Mouse (Mus musculus) c-Kit-positive CD71-negative TER-119-negative erythroid progenitor cells, embryonic 14.5 days (primary cell): ENCODE measurements around the gene Myo16.

Experiments
- DNase-seq: peaks from one replicate; pipeline ENCODE4 v3.0.0-alpha.2; 2013; ENCODE audit warnings: low read depth

The Myo16 gene

GRCm38 (mm10) chr8:10628725-10629124, 475.0 kb downstream of the Myo16 start:
- no peak for DNase-seq

- no peak for DNase-seq
Observed at GRCm38 (mm10) chr8:10629862-10630261, 476.2 kb downstream of the Myo16 start.

DNA sequence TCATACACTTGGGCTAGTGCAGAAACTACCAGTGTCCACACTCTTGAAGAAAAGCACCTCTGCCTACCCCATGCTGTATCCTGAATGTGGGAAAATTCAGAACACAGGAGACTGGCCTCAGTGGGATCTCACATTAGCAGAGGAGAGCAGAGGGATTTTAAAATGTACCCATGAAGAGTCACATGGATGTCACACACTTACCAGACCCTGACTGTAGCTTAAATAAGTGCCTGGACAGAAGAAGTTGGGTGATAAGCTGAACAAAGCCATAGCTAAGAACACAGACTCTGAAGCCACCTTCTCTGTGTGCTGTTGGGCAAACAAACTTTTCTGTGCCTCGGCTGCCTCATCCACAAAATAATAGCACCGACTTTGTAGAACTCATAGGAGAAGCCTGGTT, 477.3 kb downstream of the Myo16 start:
- DNase-seq: no peak

- no peak for DNase-seq
Observed at GRCm38 (mm10) chr8:10632603-10633002, 478.9 kb downstream of the Myo16 start.

- DNase-seq: no peak
Observed at GRCm38 (mm10) chr8:10633360-10634140, 479.8 kb downstream of the Myo16 start.

DNA sequence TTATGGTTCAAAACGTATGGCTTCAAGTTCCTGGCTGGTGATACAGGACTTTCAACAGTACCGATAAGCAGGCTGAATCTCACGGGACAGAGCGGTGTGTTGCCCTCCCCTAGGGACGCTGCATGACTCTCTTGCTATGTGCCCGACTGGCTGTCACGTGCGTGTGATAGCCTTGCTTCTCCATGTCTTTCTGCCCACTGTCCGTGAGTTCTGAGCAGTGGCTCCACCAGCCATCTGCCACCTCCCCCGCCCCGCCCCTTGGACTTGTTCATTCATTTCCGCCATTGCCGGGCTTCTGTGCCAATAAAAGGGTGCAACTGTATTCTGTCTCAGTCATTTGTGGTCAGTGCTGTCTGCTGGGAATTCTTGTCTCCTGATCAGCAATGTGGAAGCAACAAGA, 480.7 kb downstream of the Myo16 start:
- DNase-seq: no peak

DNA sequence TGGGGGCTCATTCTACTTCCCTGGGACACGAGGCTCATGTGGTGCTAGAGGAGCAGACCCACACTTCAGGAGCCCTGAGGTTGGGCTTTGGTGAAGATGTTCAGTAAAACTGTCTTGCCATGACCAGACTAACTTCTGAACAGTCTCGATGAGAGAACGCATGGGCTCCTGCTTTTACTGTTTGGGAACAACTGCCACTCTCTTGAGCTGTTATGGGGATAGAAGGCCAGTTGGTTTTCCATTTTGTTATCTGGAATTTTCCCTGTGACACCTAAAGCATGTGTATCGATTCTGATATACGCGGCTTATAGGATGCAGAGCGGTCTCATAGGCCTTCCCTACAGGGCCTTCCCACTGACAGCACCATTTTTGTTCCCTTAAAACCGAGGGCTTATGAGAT, 485.2 kb downstream of the Myo16 start:
- DNase-seq: no peak

- no peak for DNase-seq
Observed at GRCm38 (mm10) chr8:10640176-10640810, 486.6 kb downstream of the Myo16 start.

- no peak for DNase-seq
Observed at GRCm38 (mm10) chr8:10640859-10641258, 487.1 kb downstream of the Myo16 start.

- no peak for DNase-seq
Observed at GRCm38 (mm10) chr8:10641343-10641742, 487.6 kb downstream of the Myo16 start.

- no peak for DNase-seq
Observed at GRCm38 (mm10) chr8:10643244-10643643, 489.5 kb downstream of the Myo16 start.

GRCm38 (mm10) chr8:10644481-10644880, 490.8 kb downstream of the Myo16 start:
- no peak for DNase-seq

GRCm38 (mm10) chr8:10645740-10646139, 492.0 kb downstream of the Myo16 start:
- DNase-seq: no peak

DNA sequence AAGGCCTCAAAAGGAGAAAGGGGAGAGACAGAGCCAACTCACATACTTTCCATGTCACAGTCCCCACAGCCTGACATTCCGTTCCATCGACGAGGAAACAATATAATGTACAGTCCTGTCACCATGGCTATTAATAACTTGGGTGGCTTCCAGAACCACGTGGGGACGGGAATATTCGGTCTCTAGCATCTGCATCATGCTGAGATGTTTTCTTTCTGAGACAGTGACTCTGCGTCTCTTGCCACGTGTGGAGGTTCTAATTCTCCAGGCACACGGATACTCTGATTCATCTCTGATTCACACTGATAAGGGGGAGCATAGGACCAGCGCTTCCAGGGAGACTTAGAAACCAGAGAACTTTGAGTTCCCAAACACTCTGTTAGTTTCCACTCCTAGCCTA, 492.8 kb downstream of the Myo16 start:
- DNase-seq: no peak

- DNase-seq: no peak
Observed at GRCm38 (mm10) chr8:10651546-10652315, 498.0 kb downstream of the Myo16 start.

DNA sequence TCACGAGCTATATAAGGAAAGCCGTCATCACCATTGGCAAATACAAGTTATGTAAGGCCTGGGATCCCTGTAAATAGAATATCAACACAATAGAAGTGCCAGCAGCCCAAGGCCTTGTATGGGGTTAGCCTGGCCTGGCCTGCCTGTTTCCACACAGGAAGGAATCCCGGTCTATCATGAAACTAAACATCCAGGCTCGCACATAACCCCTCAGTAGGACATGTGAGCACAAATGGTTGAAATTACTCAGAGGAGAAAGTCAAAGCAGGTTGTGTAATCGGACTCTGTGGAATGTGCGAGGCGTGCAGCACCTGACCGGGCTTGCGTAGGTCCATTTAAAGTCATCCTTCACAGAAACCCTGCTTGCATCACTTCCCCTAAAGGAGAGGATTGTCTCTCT, 499.6 kb downstream of the Myo16 start:
- DNase-seq: no peak

- DNase-seq: no peak
Observed at GRCm38 (mm10) chr8:10654922-10655518, 501.3 kb downstream of the Myo16 start.

DNA sequence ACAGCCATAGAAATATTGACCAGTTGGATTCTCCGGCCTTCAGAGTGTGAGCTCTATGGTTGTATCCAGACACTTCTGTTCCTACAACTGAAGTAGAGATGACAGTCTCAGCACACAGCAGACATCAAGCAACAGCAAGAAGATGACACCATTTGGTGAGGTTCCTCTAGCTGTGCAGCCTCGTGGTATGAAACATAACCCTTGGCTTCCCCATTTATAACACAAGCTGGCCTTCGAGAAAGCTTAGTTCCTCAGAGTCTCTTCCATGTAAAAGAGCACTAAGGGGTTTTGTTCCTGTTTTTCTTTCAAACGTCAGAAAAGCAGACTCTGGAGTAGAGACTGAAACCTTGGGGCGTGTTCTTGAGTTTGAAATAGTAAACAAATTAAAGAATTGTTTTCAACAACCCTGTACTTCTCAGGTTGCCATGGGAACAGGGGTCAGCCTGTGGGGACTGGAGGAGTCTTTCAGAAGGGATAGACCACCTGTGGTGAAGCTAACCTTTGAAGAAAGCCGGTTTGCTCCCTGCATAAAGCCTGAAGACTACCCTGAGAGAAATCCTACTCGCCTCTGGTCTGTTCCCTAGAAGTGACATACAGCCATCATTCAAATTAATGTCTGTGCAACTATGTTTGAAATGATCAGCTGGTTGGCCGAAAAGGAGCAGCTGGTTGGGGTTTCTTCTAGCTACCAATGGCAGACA, 510.2 kb downstream of the Myo16 start:
- DNase-seq: no peak

DNA sequence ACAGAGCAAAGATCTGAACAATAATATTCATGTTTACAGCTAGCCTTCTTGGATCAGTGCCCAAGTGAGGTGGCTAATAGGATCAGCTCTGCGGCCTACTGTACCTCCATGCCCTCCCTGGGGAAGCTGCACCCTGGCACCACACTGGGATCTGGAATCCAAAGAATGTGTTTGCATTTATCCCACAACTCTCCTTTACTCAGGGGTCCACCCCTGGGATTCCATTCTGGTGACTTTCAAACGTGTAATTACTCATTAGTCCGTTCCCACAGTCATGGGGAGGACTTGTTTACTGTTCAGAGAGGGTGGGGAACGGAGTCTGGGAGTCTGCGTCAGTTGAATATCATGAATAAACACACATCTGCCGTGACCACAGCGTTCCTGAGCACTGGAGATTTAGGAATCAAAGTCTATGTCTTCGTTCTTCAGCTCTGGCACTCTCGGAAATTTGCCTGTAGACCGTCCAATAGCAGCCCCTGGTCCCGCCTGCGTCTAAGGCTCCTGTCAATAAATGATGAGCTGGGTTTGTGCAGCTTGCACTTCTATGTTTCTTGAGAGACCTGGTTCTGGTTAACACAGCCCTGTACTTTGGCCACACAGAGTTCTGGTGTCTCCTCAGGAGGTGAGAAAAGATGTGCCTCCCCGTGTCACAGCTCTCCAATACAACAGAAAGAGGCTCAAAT, 511.3 kb downstream of the Myo16 start:
- no peak for DNase-seq

DNA sequence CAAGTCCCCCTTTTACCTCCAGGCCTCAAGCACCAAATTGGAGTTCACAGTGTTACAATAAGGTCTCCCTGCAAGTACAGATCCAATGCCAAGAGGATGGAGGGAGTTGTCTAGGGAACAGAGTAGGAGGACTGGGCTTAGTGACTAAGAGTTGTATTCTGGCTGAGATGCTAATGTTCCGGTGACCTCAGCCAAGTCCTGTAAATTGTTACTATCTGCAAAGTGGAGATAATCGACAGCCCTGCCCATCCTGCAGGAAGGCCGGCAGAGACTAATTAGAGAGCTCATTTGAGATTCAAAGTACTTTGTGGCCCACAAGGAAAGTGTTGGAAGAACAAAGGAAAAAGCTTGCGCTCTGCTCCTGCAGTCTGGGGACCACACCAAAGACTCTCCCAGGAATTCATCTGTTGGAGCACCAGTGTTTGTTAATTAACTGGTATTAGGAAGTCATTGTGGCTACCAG, 512.1 kb downstream of the Myo16 start:
- no peak for DNase-seq

DNA sequence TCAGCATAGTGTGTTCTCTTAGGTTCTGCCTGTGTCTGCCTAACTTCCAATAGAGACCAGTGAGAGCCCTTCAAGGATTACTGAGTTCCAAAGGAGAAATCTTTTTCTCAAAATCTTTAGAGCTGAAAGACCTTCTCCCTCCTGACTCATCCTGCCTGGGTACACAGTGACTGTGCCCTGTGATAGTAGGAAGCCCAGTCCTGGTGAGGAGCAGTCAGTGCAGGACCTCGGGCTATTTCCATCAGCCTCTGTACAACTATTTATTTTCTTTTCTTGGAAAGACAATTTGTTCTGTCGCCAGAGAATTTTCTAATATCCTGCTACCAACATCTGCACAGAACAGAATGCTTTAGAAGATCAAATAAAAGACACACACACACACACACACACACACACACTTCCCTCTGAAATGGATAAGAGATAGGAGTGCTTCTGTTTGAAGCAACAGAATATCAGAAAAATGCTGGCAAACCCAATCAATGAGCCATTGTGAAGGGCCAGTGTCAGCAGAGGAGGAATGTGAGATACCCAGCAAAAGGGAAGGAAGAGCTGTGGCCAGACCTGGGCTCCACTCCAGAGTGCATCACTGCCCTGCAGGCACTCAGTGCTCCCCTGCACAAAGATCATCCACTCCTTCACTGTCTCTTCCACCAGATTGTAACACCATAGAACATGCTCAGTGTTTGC, 518.3 kb downstream of the Myo16 start:
- no peak for DNase-seq
